ENCODE assay signal across 8 mouse cellular contexts in genomic region chr1:179844894-179845293, GRCm38 (mm10). TPM values are rescaled to one million over a fixed set of nuclear protein-coding genes. Genes with fewer than 3 reads are reported as not detected.
DNase-seq lines count a peak whose midpoint lies in the region; ATAC-seq and TF ChIP-seq lines count a peak whose summit lies in the region.

No protein-coding gene starts in this region.

- H3K36me3 ChIP-seq in ES-E14 (ENCODE audit: control insufficient read depth, insufficient read depth, low read length, poor library complexity, severe bottlenecking): no peaks in the 10 kb centered on the region
- no peaks in the 10 kb centered on the region for H3K36me3 ChIP-seq in forebrain, embryonic 12.5 days (replicated peaks)

- H3K27ac ChIP-seq in ES-E14 (ENCODE audit: insufficient read depth, low read depth, low read length, poor library complexity, severe bottlenecking): no peak overlapping the region
- no peak overlapping the region for H3K27ac ChIP-seq in bone marrow macrophage, adult 2 months (ENCODE audit: insufficient read depth, low read depth, low read length)
- H3K27ac ChIP-seq in forebrain, embryonic 12.5 days: no peak overlapping the region

- peak; percentile 70 for DNase-seq in ES-E14 (ENCODE audit: low read depth, low spot score)
- peak; percentile 74 to 81 for DNase-seq in heart, postnatal 10 days
- peak; percentile 52 to 67 for DNase-seq in layer of hippocampus, postnatal 10 days (ENCODE audit: low spot score in 2 of 2)
- DNase-seq in lung, postnatal 14 days: peak; percentile 79
- peak; percentile 28 for DNase-seq in right cerebral cortex, postnatal 14 days
- peak; percentile 50 to 77 for DNase-seq in urinary bladder, postnatal 4 days (ENCODE audit: low spot score in 2 of 2)

- H3K4me3 ChIP-seq in ES-E14 (ENCODE audit: insufficient read depth in 1 of 2, low read depth in 1 of 2, low read length in 2 of 2, poor library complexity in 1 of 2, severe bottlenecking in 1 of 2): no peak overlapping the region
- no peak overlapping the region for H3K4me3 ChIP-seq in bone marrow macrophage, adult 2 months (ENCODE audit: insufficient read depth, low read length)
- H3K4me3 ChIP-seq in forebrain, embryonic 12.5 days (replicated peaks): no peak overlapping the region

- H3K4me2 ChIP-seq in forebrain, embryonic 12.5 days: no peak overlapping the region

- H3K27me3 ChIP-seq in forebrain, embryonic 12.5 days: peaks cover 3% of the 10 kb centered on the region; the same call in 1 of the 2 replicates

- peak; percentile 48; the same call in 1 of the 2 replicates for ATAC-seq in forebrain, embryonic 12.5 days (ENCODE audit: low FRiP score)

- no peak overlapping the region for H3K9ac ChIP-seq in ES-E14 (ENCODE audit: insufficient read depth, low read depth, low read length, poor library complexity, severe bottlenecking)
- H3K9ac ChIP-seq in forebrain, embryonic 12.5 days: no peak overlapping the region

- H3K9me3 ChIP-seq in ES-E14 (ENCODE audit: control insufficient read depth, insufficient read depth, low read depth, low read length): no peaks in the 10 kb centered on the region
- no peaks in the 10 kb centered on the region for H3K9me3 ChIP-seq in forebrain, embryonic 12.5 days

- TF ChIP-seq POLR2A in bone marrow macrophage, adult 2 months (IDR thresholded peaks at IDR 0.05; ENCODE audit: borderline replicate concordance, low read depth, low read length): no peak

- in situ Hi-C loops in ES-E14 (cut with MboI; ENCODE audit: low sequenced_read_pairs in 2 of 2, unreplicated experiment in 2 of 2): no loop called here

- intact Hi-C loops in heart, postnatal 10 days (cut with DNase I): loop anchor here (2.0 to 10.0 kb wide), 2 partner anchors 40 to 200 kb away; no protein-coding TSS in a partner anchor

- 13% methylated on average over 5 of the region's 5 CpGs for WGBS in forebrain, embryonic 12.5 days

- TF ChIP-seq CTCF in bone marrow macrophage, adult 2 months (IDR thresholded peaks at IDR 0.05; ENCODE audit: low read depth, low read length): peak; percentile 29; the same call in 1 of the 2 replicates

- H3K4me1 ChIP-seq in ES-E14 (ENCODE audit: control insufficient read depth in 2 of 2, insufficient read depth in 2 of 2, low read length in 2 of 2, poor library complexity in 1 of 2): peaks cover 2 to 3% of the 10 kb centered on the region in 2 experiments; a peak in 1 of 4 replicates
- peaks cover 7% of the 10 kb centered on the region for H3K4me1 ChIP-seq in bone marrow macrophage, adult 2 months (ENCODE audit: control insufficient read depth, insufficient read depth, low read length)
- 0 out of 2 replicates have a peak, but pooled peaks cover 4% of the 10 kb centered on the region for H3K4me1 ChIP-seq in forebrain, embryonic 12.5 days

TF ChIP-seq in ES-E14, 5 proteins besides CTCF, POLR2A, EP300 and RAD21:
- TF ChIP-seq ZC3H11A (IDR thresholded peaks at IDR 0.05; ENCODE audit: borderline replicate concordance, low read depth, low read length) (peak; percentile 32; the same call in 1 of the 2 replicates), MAFK (IDR thresholded peaks at IDR 0.05; ENCODE audit: insufficient read depth, low read depth, low read length) (no peak)
TF ChIP-seq in ES-E14: peak in this region for 1.

RNA-seq across cellular contexts. Expression of gene Ahctf1, which starts 41.4 kb away (rescaled TPM):
- 88.4 and 90.2 TPM in 2 replicates for total RNA-seq in ES-E14 (2012; rRNA removed)
- polyA plus RNA-seq in bone marrow macrophage, adult 2 months (2012; ENCODE audit: insufficient read depth, insufficient read length, missing spikeins): 17.0 and 17.8 TPM in 2 replicates
- 31.4 and 32.9 TPM in 2 replicates for polyA plus RNA-seq in forebrain, embryonic 12.5 days (2016; fragmentation: Nextera tagmentation; extraction: Ambion mirVana)
- 10 to 100 TPM; 21.9 to 25.2 TPM for total RNA-seq in heart, postnatal 10 days (2021)
- 10 to 100 TPM; 24.6 to 34.1 TPM for total RNA-seq in layer of hippocampus, postnatal 10 days (2021)

RNA-seq across cellular contexts. Expression of gene Gm10518, which starts 41.7 kb away (rescaled TPM):
- 5.0 and 9.2 TPM in 2 replicates for total RNA-seq in ES-E14 (2012; rRNA removed)
- not detected in 2 replicates for polyA plus RNA-seq in bone marrow macrophage, adult 2 months (2012; ENCODE audit: insufficient read depth, insufficient read length, missing spikeins)
- polyA plus RNA-seq in forebrain, embryonic 12.5 days (2016; fragmentation: Nextera tagmentation; extraction: Ambion mirVana): 0.18 and 0.36 TPM in 2 replicates
- total RNA-seq in heart, postnatal 10 days (2021): not detected
- not detected for total RNA-seq in layer of hippocampus, postnatal 10 days (2021)

Comparison
In these comparisons a context has a peak if more than half of its experiments do, and no peak if none do; other contexts are left out.
1. DNase-seq: peak in every context shown above with its lines; median percentile 79 in lung, postnatal 14 days; 78 in heart, postnatal 10 days; 70 in ES-E14; 64 in urinary bladder, postnatal 4 days; 60 in layer of hippocampus, postnatal 10 days; 28 in right cerebral cortex, postnatal 14 days.